Mouse (Mus musculus) thymus, adult 2 months (tissue): ENCODE data around the gene Sox18. TPM values are rescaled to one million over a fixed set of nuclear protein-coding genes. Genes with fewer than 3 reads are reported as not detected.

Experiments
- DNase-seq: peaks from one replicate; pipeline ENCODE4 v3.0.0; 2021
- H3K27ac ChIP-seq: fragments of 200-500 bp; 2 replicates; pipeline ENCODE4 v1.5.1; 2012; ENCODE audit warnings: low read length, control low read depth; ENCODE audit not compliant: control insufficient read depth, insufficient read depth
- H3K27me3 ChIP-seq: fragments of 200-500 bp; 2 replicates; pipeline ENCODE4 v1.6.1; 2012; ENCODE audit warnings: mild to moderate bottlenecking, low read length, moderate library complexity, mixed read lengths; ENCODE audit not compliant: control insufficient read depth, insufficient read depth
- H3K36me3 ChIP-seq: fragments of 200-500 bp; 2 replicates; pipeline ENCODE4 v1.6.1; 2012; ENCODE audit warnings: mild to moderate bottlenecking, low read length, moderate library complexity; ENCODE audit not compliant: control insufficient read depth, insufficient read depth
- H3K4me1 ChIP-seq: fragments of 200-500 bp; replicated peaks from 2 replicates; pipeline ENCODE4 v1.6.1; 2012; ENCODE audit warnings: low read length; ENCODE audit not compliant: control insufficient read depth, insufficient read depth
- H3K4me3 ChIP-seq: fragments of 200-500 bp; 2 replicates; pipeline ENCODE4 v1.5.1; 2012; ENCODE audit warnings: mild to moderate bottlenecking, low read length, control low read depth, moderate library complexity; ENCODE audit not compliant: control insufficient read depth, insufficient read depth
- CTCF ChIP-seq: fragments of 200-500 bp; IDR thresholded peaks from 2 replicates; pipeline ENCODE4 v1.5.1; 2012; ENCODE audit warnings: mild to moderate bottlenecking, control low read depth, low read length, moderate library complexity, borderline replicate concordance; ENCODE audit not compliant: control insufficient read depth, poor library complexity, insufficient read depth; ENCODE audit errors: extremely low read depth
- POLR2A ChIP-seq: fragments of 200-500 bp; IDR thresholded peaks from 2 replicates; pipeline ENCODE4 v1.6.1; 2012; ENCODE audit warnings: mild to moderate bottlenecking, low read length, control low read depth, moderate library complexity; ENCODE audit not compliant: control insufficient read depth, poor library complexity, insufficient read depth; ENCODE audit errors: extremely low read depth
- WGBS: fragments of 180-500 bp; shearing (Covaris S2); methylation state at CpG from one replicate; pipeline ENCODE4 v1.1.7; 2018; 5-methylcytosine and 5-hydroxymethylcytosine counted together
- polyA plus RNA-seq: library from polyadenylated mRNA; depleted of rRNA; stranded (reverse); fragments of >200 nt; gene quantifications from 2 replicates; pipeline ENCODE4 v1.2.3, GENCODE M21; 2012

Sox18 gene
- polyA plus RNA-seq, 1 experiment = 21.7 TPM

DNA sequence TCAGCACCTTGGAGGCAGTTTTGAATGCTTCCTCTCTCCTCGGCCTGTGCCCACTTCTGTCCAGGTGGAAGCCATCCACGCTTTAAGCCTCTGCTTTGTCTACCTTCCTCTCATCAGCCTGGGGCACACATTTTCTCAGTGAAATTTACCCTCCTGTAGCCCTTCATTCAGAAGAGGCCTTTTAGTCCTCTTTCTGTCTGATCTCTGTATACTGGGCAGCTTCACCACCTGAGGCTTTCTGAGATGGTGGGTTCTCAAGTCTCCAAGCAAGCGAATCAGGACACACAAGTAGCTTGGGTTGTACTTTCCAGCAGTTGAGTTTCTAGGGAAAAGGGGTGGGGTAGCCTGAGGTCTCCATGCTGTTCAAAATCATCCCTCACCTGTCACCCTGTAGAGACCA lies 20.9 kb upstream of the Sox18 start:
- no peak overlapping the region for H3K27ac ChIP-seq
- DNase-seq = no peak
- TF ChIP-seq POLR2A (no peak), CTCF (no peak)
- WGBS = 70% methylated on average over 3 of the region's 3 CpGs
- H3K4me3 ChIP-seq = peak overlapping the region; percentile 77; the same call in 1 of the 2 replicates
- 0 out of 2 replicates have a peak, but pooled peaks cover 5% of the 10 kb centered on the region for H3K36me3 ChIP-seq
- H3K27me3 ChIP-seq = no peaks in the 10 kb centered on the region
- H3K4me1 ChIP-seq = peaks cover 36% of the 10 kb centered on the region

DNA sequence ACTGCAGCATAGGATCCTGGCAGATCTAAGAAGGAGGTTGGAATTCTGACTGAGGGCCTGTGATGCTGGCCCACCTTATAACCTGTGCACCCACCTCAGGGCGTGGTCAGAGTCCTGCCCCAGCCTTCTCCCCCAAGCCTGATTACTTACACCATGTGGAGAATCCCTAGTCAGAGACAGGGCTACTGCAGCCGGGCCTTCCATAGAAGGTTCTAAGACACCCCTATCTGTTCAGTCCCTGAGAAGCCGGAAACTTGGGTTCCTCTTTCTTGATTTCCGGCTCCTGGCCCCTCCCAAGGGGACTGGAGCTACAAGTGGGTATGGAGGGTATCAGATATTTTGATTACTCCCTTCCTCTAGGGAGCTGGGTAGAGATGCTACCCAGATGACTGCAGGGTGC lies 20.1 kb upstream of the Sox18 start:
- TF ChIP-seq POLR2A (no peak), CTCF (no peak)
- peaks cover 36% of the 10 kb centered on the region for H3K4me1 ChIP-seq
- H3K36me3 ChIP-seq = 0 out of 2 replicates have a peak, but pooled peaks cover 5% of the 10 kb centered on the region
- 13% methylated on average over 4 of the region's 4 CpGs for WGBS
- no peaks in the 10 kb centered on the region for H3K27me3 ChIP-seq
- peak; percentile 49 for DNase-seq
- H3K4me3 ChIP-seq = peak overlapping the region; percentile 20
- H3K27ac ChIP-seq = no peak overlapping the region; the same call in 1 of the 2 replicates

DNA sequence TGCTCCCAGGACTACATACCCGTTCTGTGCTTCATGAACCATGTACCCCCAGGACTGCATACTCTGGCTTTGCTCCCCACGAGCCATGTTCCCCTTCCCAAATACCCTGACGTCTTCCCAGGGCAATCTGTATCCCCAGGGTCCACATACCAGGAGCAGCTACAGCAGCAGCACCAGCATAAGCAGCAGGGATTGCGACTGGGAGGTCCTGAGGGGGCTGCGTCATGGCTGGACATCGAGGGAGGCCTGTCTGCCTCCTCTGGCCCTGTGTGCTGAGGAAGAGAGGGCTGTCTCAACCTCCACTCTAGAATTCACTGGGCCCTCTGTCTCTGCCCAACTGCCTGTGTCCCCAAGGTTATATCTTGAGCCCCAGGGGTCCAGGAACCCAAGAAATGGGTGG lies 19.6 kb upstream of the Sox18 start:
- WGBS = 82% methylated on average over 6 of the region's 6 CpGs
- Histone ChIP-seq H3K27ac (no peak overlapping the region), H3K4me1 (peaks cover 36% of the 10 kb centered on the region), H3K4me3 (no peak overlapping the region), H3K36me3 (0 out of 2 replicates have a peak, but pooled peaks cover 5% of the 10 kb centered on the region), H3K27me3 (no peaks in the 10 kb centered on the region)
- no peak for DNase-seq
- TF ChIP-seq POLR2A (no peak), CTCF (no peak)

DNA sequence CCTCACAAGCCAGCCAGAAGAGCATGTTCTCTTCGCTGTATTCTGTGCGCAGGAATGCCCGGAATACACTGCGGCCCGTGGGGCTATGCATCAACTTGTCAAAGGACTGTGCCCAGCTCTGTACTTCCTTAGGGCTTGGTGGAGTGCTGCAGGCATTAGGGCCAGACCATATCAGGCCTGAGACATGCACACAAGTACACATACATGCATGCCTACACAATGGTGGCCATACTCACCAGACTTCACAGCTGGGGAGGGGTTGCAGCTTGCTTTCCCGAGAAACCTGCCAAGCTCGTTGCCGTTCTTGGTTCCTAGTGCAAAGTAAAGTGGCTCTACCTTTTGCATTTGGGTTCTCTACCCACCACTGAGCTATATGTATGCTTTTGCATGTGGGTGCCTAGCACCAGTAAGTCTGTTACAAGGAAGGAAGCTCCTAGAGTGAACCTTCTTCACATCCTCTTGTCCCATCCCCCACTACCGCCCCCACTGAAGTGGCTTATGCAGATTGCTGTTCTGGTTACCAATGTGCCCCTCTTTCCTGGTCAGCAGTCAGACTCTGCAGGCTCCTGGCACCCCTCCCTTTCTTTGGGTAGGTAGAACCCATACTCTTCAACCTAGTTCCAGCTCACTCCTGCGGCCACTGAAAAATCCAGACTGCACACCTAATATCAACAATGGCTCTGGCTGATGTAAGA lies 18.2 kb upstream of the Sox18 start:
- Histone ChIP-seq H3K36me3 (0 out of 2 replicates have a peak, but pooled peaks cover 5% of the 10 kb centered on the region), H3K27ac (no peak overlapping the region), H3K27me3 (no peaks in the 10 kb centered on the region), H3K4me3 (no peak overlapping the region), H3K4me1 (peaks cover 35% of the 10 kb centered on the region)
- TF ChIP-seq POLR2A (no peak), CTCF (no peak)
- no peak for DNase-seq
- WGBS = 84% methylated on average over 10 of the region's 10 CpGs

DNA sequence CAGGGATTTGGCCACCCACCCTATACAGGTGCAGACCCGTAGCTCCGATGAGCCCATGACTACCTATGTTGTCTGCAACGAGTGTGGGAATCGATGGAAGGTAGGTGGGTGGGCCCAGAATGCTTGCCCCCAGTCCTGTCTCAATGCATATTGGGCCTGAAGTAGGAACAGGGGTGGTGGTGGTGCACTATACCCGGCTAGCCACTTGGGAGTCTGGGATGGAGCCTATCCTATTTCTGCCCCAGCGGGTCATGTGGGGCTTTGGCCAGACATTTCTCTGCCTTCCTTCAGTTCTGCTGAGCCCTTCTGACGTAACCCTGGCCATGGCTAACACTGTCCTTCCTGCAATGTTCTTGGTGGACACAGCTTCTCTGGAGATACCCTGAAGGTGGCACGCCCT lies 16.1 kb upstream of the Sox18 start:
- Histone ChIP-seq H3K4me1 (peaks cover 22% of the 10 kb centered on the region), H3K4me3 (no peak overlapping the region), H3K36me3 (0 out of 2 replicates have a peak, but pooled peaks cover 5% of the 10 kb centered on the region), H3K27me3 (no peaks in the 10 kb centered on the region), H3K27ac (no peak overlapping the region)
- 97% methylated on average over 8 of the region's 8 CpGs for WGBS
- DNase-seq = no peak
- TF ChIP-seq POLR2A (no peak), CTCF (no peak)

DNA sequence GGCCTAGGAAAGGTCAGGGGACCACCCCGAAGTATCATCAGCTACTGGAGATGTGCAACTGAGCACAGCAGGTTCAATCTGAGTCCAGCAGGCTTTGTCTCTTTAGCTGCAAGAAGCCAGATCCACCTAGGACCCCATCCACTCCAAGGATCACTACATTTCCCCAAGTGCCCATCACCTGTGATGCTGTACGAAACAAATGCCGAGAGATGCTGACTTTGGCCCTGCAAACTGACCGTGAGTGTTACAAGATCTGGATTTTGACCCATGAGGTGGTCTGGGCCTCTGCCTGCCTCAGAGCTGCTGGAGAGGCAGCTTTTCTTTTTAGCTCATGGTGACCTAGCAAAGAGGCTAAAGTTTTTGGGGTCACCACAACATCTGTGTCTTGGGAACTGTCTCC lies 14.2 kb upstream of the Sox18 start:
- Histone ChIP-seq H3K27ac (no peak overlapping the region), H3K36me3 (0 out of 2 replicates have a peak, but pooled peaks cover 5% of the 10 kb centered on the region), H3K4me1 (peaks cover 9% of the 10 kb centered on the region), H3K27me3 (no peaks in the 10 kb centered on the region), H3K4me3 (no peak overlapping the region)
- no peak for DNase-seq
- TF ChIP-seq CTCF (no peak), POLR2A (no peak)
- WGBS = 97% methylated on average over 4 of the region's 4 CpGs
